Mouse (Mus musculus) left cerebral cortex, postnatal 25 days (tissue): ENCODE results near the gene Eid2. TPM values are rescaled to one million over a fixed set of nuclear protein-coding genes. Genes with fewer than 3 reads are reported as not detected.
"Not testable (repeated sequence)": the region's sequence is repeated elsewhere in the genome, so short reads cannot be mapped to it uniquely, and the experiment has no call there.

Experiments
- DNase-seq, 2 experiments: peaks; one replicate each; pipeline ENCODE4 v3.0.0; 2022; ENCODE audit warnings: low spot score in 2 of 2, mixed read lengths in 1 of 2
- intact Hi-C: fragments of 180-260 bp; cut with DNase I; formaldehyde crosslinking; loops from one replicate; pipeline ENCODE4 v1.15.1; 2025
- total RNA-seq, 2 experiments: library from RNA; stranded (reverse); gene quantifications; 2 replicates each; pipeline ENCODE4 v1.2.3; 2021

The Eid2 gene
- 10 to 100 TPM; 58.4 to 61.2 TPM for total RNA-seq

GRCm38 (mm10) chr7:28267129-28268041 lies at the start of gene Eid2:
Gene Eid2, plus strand, starts transcription at chr7:28267881.
- intact Hi-C loops, result loop anchor here (1.0 kb wide), 1 partner anchor 45 kb away; the partner anchor contains the start of gene Timm50
- DNase-seq, result peak; percentile 91 to 95

- peak; percentile 46 to 76 for DNase-seq
- intact Hi-C loops, result not testable (repeated sequence)
These were observed 48.5 kb upstream of the Eid2 start for GRCm38 (mm10) chr7:28218951-28219740.

GRCm38 (mm10) chr7:28226836-28227235 lies 40.8 kb upstream of the Eid2 start:
- intact Hi-C loops, DNase-seq: not testable (repeated sequence)

GRCm38 (mm10) chr7:28227421-28227820 lies 40.3 kb upstream of the Eid2 start:
- intact Hi-C loops, result not testable (repeated sequence)

GRCm38 (mm10) chr7:28243943-28244342 lies 23.7 kb upstream of the Eid2 start:
- intact Hi-C loops, DNase-seq: not testable (repeated sequence)

More at GRCm38 (mm10) chr7:28227421-28227820, 40.3 kb upstream of the Eid2 start:
- DNase-seq, result not testable (repeated sequence)

GRCm38 (mm10) chr7:28248957-28249356 lies 18.7 kb upstream of the Eid2 start:
- DNase-seq, result no peak
- intact Hi-C loops, result no loop called here

- DNase-seq, result no peak
- intact Hi-C loops, result no loop called here
These were observed 15.7 kb upstream of the Eid2 start for GRCm38 (mm10) chr7:28251976-28252375.

- no peak for DNase-seq
- intact Hi-C loops, result no loop called here
These were observed 13.1 kb upstream of the Eid2 start for GRCm38 (mm10) chr7:28254591-28254990.

GRCm38 (mm10) chr7:28255476-28255875 lies 12.2 kb upstream of the Eid2 start:
- intact Hi-C loops, result no loop called here
- DNase-seq, result no peak

GRCm38 (mm10) chr7:28262861-28263260 lies 4.8 kb upstream of the Eid2 start:
- DNase-seq, result no peak
- intact Hi-C loops, result no loop called here

- intact Hi-C loops, result no loop called here
These were observed 3.9 kb upstream of the Eid2 start for GRCm38 (mm10) chr7:28263786-28264185.

GRCm38 (mm10) chr7:28265391-28265790 lies 2.3 kb upstream of the Eid2 start:
- intact Hi-C loops, result no loop called here
- no peak for DNase-seq

More at GRCm38 (mm10) chr7:28263786-28264185, 3.9 kb upstream of the Eid2 start:
- DNase-seq, result no peak

- intact Hi-C loops, result no loop called here
- DNase-seq, result peak; percentile 61 to 68
These were observed 406 bp downstream of the Eid2 start for GRCm38 (mm10) chr7:28268042-28268531.

GRCm38 (mm10) chr7:28268576-28268975 lies 895 bp downstream of the Eid2 start:
- intact Hi-C loops, result no loop called here

GRCm38 (mm10) chr7:28269355-28269754 lies 1.7 kb downstream of the Eid2 start:
- intact Hi-C loops, result no loop called here
- no peak for DNase-seq

More at GRCm38 (mm10) chr7:28268576-28268975, 895 bp downstream of the Eid2 start:
- DNase-seq, result no peak

- intact Hi-C loops, result no loop called here
- DNase-seq, result no peak
These were observed 4.1 kb downstream of the Eid2 start for GRCm38 (mm10) chr7:28271761-28272160.

- intact Hi-C loops, result no loop called here
- no peak for DNase-seq
These were observed 9.5 kb downstream of the Eid2 start for GRCm38 (mm10) chr7:28277237-28277614.

- peak; percentile 96 to 98 for DNase-seq
- intact Hi-C loops, result no loop called here
These were observed 10.1 kb downstream of the Eid2 start, which contains the start of gene Eid2b for GRCm38 (mm10) chr7:28277615-28278278. Gene Eid2b, plus strand, starts transcription at chr7:28277739.

- no peak for DNase-seq
- intact Hi-C loops, result no loop called here
These were observed 10.6 kb downstream of the Eid2 start for GRCm38 (mm10) chr7:28278279-28278652.

- no peak for DNase-seq
- intact Hi-C loops, result no loop called here
These were observed 12.9 kb downstream of the Eid2 start for GRCm38 (mm10) chr7:28280630-28281029.
